Mouse (Mus musculus) B cell, adult (primary cell): Measurements from ENCODE around the gene Olfr1271. TPM values are rescaled to one million over a fixed set of nuclear protein-coding genes. Genes with fewer than 3 reads are reported as not detected.

Experiments used
- total RNA-seq: library from RNA; stranded (reverse); gene quantifications from 4 replicates; pipeline ENCODE4 v1.2.4, GENCODE M21; 2023; ENCODE audit not compliant: inconsistent age

Gene Olfr1271
- not detected in 4 replicates for total RNA-seq

GRCm38 (mm10) chr2:90270932-90271331, at the start of gene Olfr1271:
Gene Olfr1271, minus strand, starts transcription at chr2:90271032.

GRCm38 (mm10) chr2:90292741-90293140, 21.9 kb upstream of the Olfr1271 start, which contains the start of gene Olfr1272:
Gene Olfr1272, minus strand, starts transcription at chr2:90292841.

GRCm38 (mm10) chr2:90257492-90257891, 13.3 kb downstream of the Olfr1271 start, which contains the start of gene Olfr142:
Gene Olfr142, minus strand, starts transcription at chr2:90257592.

GRCm38 (mm10) chr2:90224393-90224792, 46.4 kb downstream of the Olfr1271 start, which contains the start of gene Olfr1506:
Gene Olfr1506, minus strand, starts transcription at chr2:90224493.

Other genes starting within 250 kb of the Olfr1271 start
- not detected in 4 replicates for gene Olfr1264, start 245.5 kb downstream of the Olfr1271 start, total RNA-seq
- not detected in 4 replicates for gene Olfr1265, start 235.7 kb downstream of the Olfr1271 start, total RNA-seq
- gene Olfr140, start 207.4 kb downstream of the Olfr1271 start, total RNA-seq: not detected in 4 replicates
- not detected in 4 replicates for gene Olfr1269, start 149.6 kb downstream of the Olfr1271 start, total RNA-seq
- gene Olfr32, start 128.7 kb downstream of the Olfr1271 start, total RNA-seq: not detected in 4 replicates
- gene Olfr1270, start 117.9 kb downstream of the Olfr1271 start, total RNA-seq: not detected in 4 replicates
- 0.26 to 0.27 TPM in 2 of 4 replicates, not detected in the others for gene Olfr1506, start 46.5 kb downstream of the Olfr1271 start, total RNA-seq
- not detected in 4 replicates for gene Olfr142, start 13.4 kb downstream of the Olfr1271 start, total RNA-seq
- gene Olfr1272, start 21.8 kb upstream of the Olfr1271 start, total RNA-seq: not detected in 4 replicates
- 0.45 to 0.51 TPM in 2 of 4 replicates, not detected in the others for gene Gm13769, start 51.2 kb upstream of the Olfr1271 start, total RNA-seq
- not detected in 4 replicates for gene Olfr1274-ps, start 127.7 kb upstream of the Olfr1271 start, total RNA-seq